Mouse (Mus musculus) frontal cortex, postnatal 36 days (tissue): ENCODE measurements around the gene Itpr2.

Source experiments
- DNase-seq, 2 experiments: peaks; one replicate each; pipeline ENCODE4 v3.0.0; 2022; ENCODE audit warnings: low spot score in 2 of 2

Gene Itpr2

DNA sequence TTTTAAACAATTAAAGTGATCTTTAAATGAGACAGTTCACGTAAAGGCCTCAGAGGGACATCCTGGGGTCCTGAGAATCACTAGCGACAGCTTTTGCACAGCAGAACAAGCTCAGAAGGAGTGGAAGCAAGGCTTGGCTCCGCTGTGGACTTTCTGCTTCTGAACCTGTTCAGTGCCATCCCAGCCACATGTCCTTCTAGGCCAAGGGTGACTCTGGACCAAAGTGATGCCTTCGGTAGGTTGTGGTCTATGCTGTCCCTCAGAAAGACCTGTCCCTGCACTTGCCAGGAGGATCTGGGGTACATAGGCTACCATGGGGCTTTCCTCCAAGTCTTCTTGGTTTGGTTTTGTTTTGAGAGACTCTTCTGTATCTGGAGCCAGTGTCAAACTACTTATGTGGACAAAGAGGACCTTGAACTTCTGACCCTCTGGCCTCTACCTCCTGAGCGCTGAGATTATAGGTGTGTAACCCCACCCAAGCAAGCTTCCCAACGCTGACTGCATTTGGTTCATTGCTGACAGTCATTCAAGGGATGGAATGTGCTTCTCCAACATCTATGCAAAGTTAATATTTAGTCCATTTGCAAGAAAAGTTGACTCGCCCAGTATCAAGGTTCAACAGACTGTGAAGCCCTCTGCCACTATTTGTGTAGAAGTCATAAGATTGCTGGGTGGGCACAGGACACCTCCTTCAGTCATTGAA, 241.2 kb downstream of the Itpr2 start:
- no peak for DNase-seq

DNA sequence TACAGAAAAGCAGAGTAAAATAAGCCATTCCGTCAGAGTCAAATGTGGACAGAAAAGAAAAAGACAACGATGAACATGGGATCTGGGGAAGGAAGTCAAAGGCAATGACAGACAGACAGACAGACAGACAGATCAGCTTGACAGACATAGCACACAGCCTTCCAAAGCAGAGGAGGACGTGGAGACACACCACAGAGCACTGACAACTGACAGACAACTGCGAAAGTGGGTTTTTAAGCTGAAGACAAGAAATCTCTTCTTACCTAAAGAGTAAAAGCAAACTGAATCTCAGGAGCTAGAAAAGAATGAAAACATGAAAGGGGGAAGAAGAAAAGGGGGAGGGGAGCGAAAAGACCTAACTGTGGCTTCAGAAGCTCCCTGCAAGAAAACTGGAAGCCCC, 243.3 kb downstream of the Itpr2 start:
- no peak for DNase-seq

DNA sequence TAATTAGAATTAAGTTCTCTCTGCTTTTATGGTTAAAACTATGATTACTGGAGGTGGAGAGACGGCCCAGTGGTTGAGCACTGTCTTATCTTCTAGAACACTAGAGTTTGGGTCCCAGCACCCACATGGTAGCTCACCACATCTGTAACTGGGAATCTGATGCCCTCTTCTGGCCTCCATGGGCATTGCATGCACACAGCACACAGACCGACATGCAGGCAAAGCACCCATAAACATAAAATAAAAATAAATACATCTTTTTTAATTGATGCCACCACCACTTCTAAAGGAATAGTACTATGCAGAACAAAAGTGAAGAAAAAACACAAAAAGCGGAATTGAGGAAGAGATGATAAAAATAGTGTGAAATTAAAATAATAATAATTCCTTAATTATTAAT, 243.8 kb downstream of the Itpr2 start:
- no peak for DNase-seq

DNA sequence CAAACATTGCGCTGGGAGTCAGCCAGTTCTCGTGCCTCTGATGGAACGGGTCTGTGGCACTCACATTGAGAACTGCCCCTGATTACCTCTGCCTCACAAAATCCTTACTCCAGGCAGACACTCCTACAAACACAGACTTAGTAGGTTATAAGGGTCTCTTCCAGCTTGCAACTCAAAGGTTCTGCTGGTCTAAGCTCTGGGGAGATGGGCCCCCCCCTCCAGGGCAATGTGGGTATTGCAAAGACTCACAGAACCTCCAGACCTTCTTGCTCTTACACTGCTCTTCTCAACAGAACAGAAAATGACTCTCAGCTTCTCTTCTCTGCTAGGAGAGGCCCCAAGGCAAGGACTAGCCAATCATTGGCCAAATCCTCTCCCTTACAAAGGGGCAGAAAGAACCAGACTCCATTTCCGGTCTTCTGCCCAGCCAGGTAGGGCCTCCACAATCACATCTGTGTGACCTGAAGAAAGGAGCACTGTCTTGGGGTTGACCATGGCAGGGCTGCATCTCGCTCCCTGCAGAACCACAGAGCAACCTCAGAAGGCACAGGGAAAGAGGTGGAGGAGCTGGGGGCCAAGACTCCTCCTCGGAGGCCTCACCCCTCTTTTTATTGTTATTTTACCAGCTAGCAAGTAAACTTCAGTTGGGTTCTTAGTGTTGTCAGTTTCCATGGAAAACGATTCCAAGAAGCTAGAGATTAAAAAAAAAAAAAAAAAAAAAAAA, 244.9 kb downstream of the Itpr2 start:
- no peak for DNase-seq

DNA sequence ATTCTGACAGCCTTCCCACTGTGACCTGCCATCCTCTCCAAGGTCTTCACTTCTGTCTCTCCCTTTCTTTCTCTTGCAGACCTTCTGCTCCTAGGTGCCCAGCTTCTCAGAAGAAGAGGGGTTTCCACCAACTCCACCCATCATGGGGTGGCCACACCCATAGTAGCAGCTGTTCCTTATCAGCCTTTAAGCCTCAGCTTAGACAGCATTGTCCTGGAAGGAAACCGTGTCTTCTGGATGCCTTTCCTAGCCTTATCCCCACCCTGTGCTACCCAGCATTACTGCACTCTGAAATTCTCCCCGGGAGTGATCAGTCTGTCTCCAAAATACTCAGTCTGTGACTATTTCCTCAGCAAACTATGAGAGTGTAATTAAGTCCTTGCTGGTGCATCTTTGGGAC, 245.6 kb downstream of the Itpr2 start:
- DNase-seq, result no peak

DNA sequence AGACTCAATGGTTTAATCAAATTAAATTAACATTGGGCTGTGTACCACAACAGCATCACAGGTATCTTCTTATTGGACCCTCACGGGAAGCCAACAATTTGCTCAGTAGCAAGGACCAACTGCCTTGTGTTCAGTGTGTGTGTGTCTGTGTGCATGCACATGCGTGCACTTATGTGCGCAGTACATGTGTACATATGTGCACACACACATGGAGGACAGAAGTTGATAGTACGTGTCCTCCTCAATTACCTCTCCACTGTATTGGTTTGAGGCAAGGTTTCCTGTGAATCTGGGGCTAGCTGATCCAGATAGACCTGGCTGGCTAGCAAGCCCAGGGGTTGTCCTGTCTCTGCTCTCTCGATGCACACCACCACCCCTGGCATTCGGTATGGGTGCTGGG, 246.4 kb downstream of the Itpr2 start:
- DNase-seq, result no peak

DNA sequence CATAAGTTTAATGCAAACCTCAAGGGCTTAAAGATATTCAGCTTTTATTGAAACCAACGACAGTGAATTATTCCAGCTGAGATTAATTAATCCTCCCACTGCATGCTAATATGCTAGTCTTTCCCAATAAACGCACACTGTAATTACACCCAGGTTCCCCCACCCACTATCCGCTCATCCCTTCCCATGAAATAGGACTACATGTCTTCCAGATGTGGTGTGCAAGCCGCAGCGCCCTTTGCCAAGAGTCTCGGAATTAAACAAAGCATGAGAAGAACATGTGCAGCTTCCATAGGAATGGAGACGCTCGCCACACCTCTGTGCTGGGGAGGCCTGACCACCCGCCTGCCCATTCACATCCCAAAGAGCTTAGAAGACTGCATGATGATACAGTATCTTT, 247.1 kb downstream of the Itpr2 start:
- no peak for DNase-seq

DNA sequence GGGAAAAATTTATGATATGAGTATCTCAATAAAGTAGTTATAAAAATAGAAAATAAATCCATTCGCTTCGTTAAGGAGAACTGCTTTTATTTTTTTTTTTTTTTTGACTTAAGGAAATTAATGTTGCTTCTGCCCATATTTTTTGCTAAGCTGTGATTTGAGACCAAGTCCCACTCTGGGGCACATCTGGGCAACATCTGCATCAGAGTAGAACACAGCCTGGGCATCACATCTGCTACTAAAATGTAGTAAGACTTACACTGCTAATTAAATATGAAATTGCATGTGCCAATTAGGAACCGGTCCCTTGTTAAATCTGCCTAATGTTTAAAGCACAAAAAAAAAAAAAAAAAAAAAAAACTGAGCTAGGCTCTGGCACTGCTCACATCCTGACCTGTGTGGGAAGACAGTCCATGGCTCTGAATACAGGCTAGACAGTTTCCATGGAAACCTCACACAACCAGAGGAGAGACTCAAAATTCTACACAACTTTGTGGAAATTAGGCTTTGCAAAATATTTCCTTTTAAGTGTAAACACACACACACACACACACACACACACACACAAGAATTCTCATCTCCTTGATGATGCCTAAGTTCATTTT, 247.7 kb downstream of the Itpr2 start:
- DNase-seq, result no peak

DNA sequence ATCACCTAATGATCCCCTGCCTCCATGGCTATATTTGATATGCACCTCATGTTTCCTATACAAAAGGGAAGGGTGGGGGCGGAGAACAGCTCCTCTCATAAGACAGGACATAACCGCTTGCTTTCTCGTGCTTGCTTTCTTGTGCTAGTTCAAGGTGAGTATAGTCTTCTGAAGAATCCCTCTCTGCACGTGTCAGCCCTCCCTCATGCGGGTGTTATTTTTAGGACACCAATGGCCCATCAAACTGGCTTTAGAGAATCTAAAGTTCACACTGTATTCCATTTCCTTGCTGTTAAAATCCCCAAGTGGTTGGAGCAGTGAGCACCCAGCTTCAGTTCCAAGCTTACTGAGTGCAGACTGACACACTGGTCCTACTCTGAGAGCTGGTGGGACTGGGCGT, 252.9 kb downstream of the Itpr2 start:
- no peak for DNase-seq

DNA sequence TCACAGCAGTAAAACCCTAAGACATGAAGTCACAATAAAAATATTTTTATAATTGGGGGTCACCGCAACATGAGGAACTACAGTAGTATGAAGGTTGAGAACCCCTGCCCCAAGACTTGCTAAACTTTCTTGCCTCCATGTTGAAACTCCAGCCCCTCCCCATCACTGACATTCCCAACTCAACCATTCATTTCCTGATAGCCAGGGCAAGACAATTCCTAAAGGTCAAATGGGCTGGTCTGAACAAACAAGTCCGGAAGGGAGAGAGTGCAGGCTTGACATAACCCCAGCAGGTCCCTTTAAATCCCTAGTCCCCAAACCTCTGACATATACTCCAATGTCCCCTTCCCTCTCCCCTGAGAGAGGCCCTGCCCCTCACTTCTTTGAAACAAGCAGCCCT, 253.7 kb downstream of the Itpr2 start:
- DNase-seq, result no peak

DNA sequence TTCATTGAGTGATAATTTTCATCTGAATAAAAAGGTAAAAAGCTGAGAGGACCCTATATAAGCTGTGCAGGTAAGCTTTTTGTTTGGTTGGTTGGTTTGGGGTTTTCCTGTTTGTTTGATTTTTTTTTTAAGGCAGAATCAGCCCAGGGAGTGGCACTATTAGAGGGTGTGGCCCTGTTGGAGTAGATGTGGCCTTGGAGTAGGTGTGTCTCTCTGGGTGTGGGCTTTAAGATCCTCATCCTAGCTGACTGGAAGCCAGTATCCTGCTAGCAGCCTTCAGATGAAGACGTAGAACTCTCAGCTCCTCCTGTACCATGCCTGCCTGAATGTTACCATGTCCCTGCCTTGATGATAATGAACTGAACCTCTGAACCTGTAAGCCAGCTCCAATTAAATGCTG, 254.1 kb downstream of the Itpr2 start:
- DNase-seq, result no peak

DNA sequence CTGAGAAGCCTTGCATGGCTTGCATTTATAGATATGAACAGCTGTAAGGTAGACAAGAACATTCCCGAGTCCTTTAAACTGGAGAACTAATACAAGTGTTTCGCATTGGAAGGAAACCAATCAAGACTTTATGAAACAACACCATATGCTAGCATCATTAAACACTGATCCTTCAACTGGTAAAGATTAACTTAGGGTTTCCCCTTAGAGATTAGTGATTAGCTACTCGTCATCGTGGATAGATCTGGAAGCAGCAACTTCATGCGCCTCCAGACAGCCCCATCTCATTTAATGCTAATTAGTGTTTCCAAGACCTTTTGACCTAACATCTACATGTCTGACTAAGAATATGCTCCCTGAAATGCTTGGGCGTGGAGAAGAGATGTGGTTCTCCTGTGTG, 255.7 kb downstream of the Itpr2 start:
- no peak for DNase-seq

DNA sequence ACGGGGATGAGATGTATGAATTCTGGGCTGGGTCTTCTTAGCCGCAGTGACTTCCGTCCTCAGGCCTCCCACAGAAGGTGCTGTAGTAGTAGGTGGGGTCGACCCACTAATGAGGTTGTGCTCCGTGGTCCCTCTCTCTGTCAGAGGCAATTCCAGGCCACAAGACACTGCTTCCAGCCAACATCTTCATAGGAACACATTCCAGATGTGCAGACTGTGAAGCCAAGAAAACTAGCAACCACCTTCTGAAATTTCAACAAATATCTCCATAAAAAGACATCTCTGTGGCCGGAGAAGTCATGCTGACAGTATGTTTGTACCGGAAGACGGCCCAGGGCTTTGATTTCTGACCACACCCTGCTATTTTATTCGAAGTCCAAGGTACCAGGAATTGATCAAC, 256.1 kb downstream of the Itpr2 start:
- no peak for DNase-seq

DNA sequence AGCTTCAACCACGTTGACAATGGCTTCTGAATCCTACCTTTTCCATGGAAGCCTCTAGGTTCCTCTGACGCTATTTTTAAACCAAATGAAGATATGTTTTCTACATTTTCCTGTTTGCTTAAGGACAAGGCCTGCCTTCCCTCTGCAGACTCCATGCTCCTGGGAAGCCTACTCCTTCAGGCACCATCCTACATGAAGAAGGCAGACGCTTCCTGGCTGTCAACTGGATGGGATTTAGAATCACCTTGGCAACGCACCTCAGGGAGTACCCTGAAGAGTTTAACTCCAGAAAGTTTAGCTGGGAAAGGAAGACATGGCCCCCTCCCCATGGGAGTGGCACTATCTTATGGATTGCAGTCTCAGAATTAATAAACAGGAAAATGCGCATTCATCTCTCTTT, 259.0 kb downstream of the Itpr2 start:
- DNase-seq, result no peak

DNA sequence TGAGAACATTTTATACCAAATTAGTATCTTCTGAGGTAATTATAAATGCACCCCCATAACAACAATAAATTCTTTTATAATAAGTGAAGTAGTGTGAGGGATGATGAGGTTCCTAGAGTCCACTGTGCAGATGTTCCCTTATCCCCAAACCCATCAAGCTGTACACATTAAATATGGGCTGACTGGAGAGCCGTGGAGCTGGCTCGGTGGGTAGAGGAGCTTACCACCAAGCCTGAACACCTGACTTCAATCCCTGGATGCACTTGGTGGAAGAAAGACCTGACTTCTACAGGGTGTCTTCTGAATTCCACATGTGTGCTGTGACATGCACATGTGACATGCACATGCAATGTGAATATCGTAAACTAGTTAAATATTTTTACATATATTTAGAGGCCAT, 260.7 kb downstream of the Itpr2 start:
- DNase-seq, result no peak

DNA sequence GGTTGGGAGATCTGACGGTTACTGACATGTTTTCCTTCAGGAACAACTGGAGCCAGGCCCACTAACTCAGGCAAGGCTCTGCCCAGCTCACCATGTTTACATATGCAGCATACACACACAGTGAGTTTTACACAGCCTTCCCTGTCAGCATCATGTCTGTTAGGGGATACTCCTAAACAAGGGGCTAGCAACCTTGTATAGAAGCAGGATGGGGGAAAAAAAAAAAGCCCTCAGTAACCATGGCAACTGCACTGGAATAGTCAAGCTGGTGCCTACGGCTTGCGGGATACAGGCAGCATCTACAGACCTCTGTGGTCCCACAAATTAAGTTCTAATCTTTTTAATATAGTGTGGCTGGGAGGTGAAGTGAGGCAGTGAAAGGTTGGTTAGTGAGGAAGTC, 266.9 kb downstream of the Itpr2 start:
- DNase-seq, result no peak

DNA sequence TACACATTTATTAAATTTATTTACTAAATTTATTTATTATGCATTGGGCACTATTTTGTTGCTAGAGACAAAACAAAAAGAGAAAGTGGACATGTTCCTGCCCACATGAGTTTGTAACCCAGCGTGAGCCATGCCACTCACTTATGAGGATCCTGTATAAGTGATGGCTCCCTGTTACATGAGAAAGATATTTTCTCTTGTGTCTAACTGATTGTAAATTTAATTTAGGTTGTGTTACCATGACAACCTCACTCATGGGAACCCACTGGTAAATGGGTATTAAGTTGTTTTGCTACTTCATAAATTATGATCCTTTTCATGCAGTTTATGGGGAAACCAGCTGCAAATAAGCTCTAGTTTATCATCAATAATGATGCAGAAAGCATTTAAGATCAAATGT, 267.6 kb downstream of the Itpr2 start:
- DNase-seq, result no peak

DNA sequence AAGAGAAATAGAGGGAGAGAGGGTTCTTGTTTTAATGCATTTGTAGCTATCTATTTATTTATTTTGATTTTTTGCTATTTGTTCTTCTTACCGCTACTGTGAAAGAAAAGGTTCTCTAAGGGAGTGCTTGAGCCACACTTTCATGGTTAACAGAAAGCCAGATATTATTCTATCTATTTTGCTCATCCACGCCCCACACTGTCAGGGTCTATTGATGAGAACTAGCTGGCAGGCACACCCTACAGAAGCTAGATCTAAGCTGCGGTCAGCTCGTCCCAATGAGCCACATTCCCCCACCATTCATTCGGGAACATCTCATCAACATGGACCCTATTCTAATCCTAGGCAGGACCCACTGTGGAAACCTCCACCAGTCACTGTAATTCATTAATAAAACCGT, 271.1 kb downstream of the Itpr2 start:
- DNase-seq, result no peak

DNA sequence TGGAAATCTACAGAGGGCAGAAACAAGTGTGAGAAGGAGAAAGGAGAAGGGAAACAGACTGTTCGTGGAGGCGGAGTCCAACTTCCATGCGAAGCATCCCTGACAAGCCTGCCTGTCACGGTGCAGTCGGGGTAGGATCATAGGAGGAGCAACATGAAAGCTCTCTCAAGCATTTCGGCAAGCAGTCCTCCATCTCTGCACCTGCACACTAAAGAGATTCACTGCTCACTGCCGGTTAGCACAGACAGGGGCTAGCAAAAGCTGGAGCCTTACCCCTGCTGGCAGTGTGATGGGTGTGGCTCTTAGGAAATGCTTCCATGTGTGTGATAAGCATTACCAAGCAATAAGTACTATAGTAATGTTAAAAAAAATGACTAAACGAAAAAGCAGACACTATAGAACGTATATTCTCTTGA, 271.6 kb downstream of the Itpr2 start:
- DNase-seq, result no peak

DNA sequence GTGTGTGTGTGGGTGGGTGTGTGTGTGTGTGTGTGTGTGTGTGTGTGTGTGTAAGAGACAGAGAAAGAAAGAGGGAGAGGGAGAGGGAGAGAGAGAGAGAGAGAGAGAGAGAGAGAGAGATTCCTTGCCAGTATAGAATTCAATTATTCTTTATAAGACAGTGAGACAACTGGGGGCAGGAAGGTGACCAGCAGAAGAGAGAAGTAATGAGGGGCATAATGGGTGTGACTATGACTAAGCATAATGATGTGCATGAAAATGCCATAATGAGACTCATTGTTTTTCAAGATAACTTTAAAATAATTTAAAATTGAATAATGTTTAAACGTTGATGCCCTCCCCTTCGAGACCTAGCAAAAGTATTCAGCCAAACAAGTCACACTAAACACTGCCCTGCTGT, 272.1 kb downstream of the Itpr2 start:
- DNase-seq, result no peak

DNA sequence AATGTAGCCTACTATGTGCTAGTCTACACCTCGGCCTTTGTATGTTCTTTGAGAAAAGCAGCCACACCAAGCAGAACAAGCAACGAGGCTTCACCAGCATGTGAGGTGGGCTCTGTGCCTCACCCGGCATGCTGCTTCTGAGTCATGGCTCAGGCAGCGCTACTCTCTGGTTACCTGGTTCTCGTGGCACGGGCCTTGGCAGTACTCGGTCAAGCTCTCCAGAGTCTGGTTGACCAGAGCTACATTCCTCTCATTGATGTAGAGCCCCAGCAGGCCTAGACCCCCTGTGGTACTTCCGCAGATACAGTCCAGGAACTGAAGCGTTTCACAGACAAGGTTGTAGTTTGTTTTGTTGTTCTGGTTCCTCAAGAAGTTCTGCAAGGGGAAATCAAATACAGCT, 272.5 kb downstream of the Itpr2 start:
- DNase-seq, result no peak

DNA sequence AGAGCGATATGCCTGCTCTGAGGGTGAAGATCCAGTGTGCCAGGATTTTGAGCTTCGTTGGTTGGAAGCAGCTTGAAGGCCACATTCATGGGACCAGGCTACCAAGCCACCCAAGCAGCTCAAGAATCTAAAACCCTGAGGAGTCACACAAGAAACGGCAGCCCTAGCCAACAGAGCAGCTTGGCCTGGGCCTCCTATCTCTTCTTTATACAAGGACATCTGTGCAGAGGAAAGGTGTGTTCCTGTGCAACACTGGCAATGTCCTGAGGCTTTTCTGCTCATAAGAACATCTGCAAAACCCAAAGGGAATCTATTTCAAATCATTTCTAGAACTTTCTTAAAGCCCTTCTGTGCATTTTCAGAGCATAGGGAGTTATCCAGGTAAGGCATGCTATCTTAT, 274.0 kb downstream of the Itpr2 start:
- DNase-seq, result no peak

DNA sequence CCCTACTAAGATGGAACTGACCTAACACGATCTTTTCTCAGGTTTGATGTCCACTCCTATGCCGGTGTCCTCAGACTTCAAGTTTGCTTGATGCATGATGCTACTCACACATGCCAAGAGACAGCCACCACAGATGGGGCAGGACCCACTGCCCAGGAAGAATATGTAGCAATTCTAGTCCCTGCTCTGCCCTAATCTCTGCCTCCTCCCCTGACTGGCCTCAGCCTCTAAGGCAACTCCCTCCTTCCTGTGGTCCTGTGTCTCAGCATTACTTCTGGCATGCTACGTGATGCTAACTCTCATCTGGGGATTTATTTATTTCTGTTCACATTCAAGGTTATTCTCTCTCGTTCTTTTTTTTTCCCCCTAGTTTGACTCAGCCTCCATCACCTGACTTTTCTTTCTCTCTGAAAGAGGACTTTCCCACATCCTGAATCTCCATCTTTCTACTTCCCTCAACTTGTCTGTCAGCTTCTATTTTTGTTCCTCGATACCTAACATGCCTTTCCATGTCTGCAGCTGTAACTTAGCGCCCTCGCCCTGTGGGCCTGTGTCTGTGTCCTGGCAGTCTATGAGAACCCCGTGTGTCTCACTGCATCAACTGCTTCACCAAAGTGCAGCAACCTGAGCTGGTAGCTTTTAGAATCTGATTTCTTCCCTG, 279.5 kb downstream of the Itpr2 start:
- no peak for DNase-seq
